Mouse (Mus musculus): Measurements from ENCODE around the gene Cacna1c. TPM values are rescaled to one million over a fixed set of nuclear protein-coding genes. Genes with fewer than 3 reads are reported as not detected.
A peak's percentile ranks its signal among the peaks of the same experiment; 100 is the strongest.

Cacna1c gene
- polyA plus RNA-seq, 1 experiment from 2014 or later, result 31.3 TPM

GRCm38 (mm10) chr6:118968776-118969175 is 227.4 kb downstream of the Cacna1c start:
- Histone ChIP-seq H3K27me3 (ENCODE audit: insufficient read depth, poor library complexity, severe bottlenecking) (no peaks in the 10 kb centered on the region), H3K4me1 (peaks cover 63% of the 10 kb centered on the region), H3K36me3 (no peaks in the 10 kb centered on the region), H3K27ac (no peak overlapping the region), H3K9me3 (no peaks in the 10 kb centered on the region), H3K4me3 (no peak overlapping the region)
- no peak for DNase-seq (ENCODE audit: low spot score)
- WGBS, result 36% methylated on average over 4 of the region's 4 CpGs

GRCm38 (mm10) chr6:118966904-118967303 is 229.3 kb downstream of the Cacna1c start:
- H3K9me3 ChIP-seq, result no peaks in the 10 kb centered on the region
- 68% methylated on average over 4 of the region's 4 CpGs for WGBS
- no peak overlapping the region for H3K27ac ChIP-seq
- H3K4me1 ChIP-seq, result peaks cover 66% of the 10 kb centered on the region
- no peaks in the 10 kb centered on the region for H3K36me3 ChIP-seq
- no peak for DNase-seq (ENCODE audit: low spot score)
- H3K4me3 ChIP-seq, result no peak overlapping the region
- no peaks in the 10 kb centered on the region for H3K27me3 ChIP-seq (ENCODE audit: insufficient read depth, poor library complexity, severe bottlenecking)

GRCm38 (mm10) chr6:118965577-118965976 is 230.6 kb downstream of the Cacna1c start:
- no peaks in the 10 kb centered on the region for H3K27me3 ChIP-seq (ENCODE audit: insufficient read depth, poor library complexity, severe bottlenecking)
- H3K27ac ChIP-seq, result no peak overlapping the region
- 88% methylated on average over 2 of the region's 2 CpGs for WGBS
- H3K4me1 ChIP-seq, result peaks cover 62% of the 10 kb centered on the region
- DNase-seq (ENCODE audit: low spot score), result no peak
- no peaks in the 10 kb centered on the region for H3K36me3 ChIP-seq
- no peaks in the 10 kb centered on the region for H3K9me3 ChIP-seq
- no peak overlapping the region for H3K4me3 ChIP-seq

- DNase-seq (ENCODE audit: low spot score), result no peak
- H3K36me3 ChIP-seq, result no peaks in the 10 kb centered on the region
- no peak overlapping the region for H3K27ac ChIP-seq
- H3K27me3 ChIP-seq (ENCODE audit: insufficient read depth, poor library complexity, severe bottlenecking), result no peaks in the 10 kb centered on the region
- peaks cover 62% of the 10 kb centered on the region for H3K4me1 ChIP-seq
- 84% methylated on average over 6 of the region's 6 CpGs for WGBS
- H3K9me3 ChIP-seq, result no peaks in the 10 kb centered on the region
- H3K4me3 ChIP-seq, result no peak overlapping the region
Measured at GRCm38 (mm10) chr6:118963806-118964205, 232.4 kb downstream of the Cacna1c start.

GRCm38 (mm10) chr6:118963283-118963682 is 232.9 kb downstream of the Cacna1c start:
- H3K9me3 ChIP-seq, result no peaks in the 10 kb centered on the region
- no peaks in the 10 kb centered on the region for H3K27me3 ChIP-seq (ENCODE audit: insufficient read depth, poor library complexity, severe bottlenecking)
- 60% methylated on average over 5 of the region's 5 CpGs for WGBS
- no peak for DNase-seq (ENCODE audit: low spot score)
- no peak overlapping the region for H3K4me3 ChIP-seq
- H3K36me3 ChIP-seq, result no peaks in the 10 kb centered on the region
- H3K4me1 ChIP-seq, result peaks cover 65% of the 10 kb centered on the region
- no peak overlapping the region for H3K27ac ChIP-seq

- H3K9me3 ChIP-seq, result no peaks in the 10 kb centered on the region
- no peaks in the 10 kb centered on the region for H3K36me3 ChIP-seq
- no peak overlapping the region for H3K27ac ChIP-seq
- peaks cover 67% of the 10 kb centered on the region for H3K4me1 ChIP-seq
- H3K27me3 ChIP-seq (ENCODE audit: insufficient read depth, poor library complexity, severe bottlenecking), result no peaks in the 10 kb centered on the region
- WGBS, result 92% methylated on average over 9 of the region's 9 CpGs
- DNase-seq (ENCODE audit: low spot score), result no peak
- no peak overlapping the region for H3K4me3 ChIP-seq
Measured at GRCm38 (mm10) chr6:118958529-118958928, 237.7 kb downstream of the Cacna1c start.

- Histone ChIP-seq H3K4me1 (peaks cover 70% of the 10 kb centered on the region), H3K27ac (no peak overlapping the region), H3K4me3 (no peak overlapping the region), H3K9me3 (no peaks in the 10 kb centered on the region), H3K36me3 (no peaks in the 10 kb centered on the region), H3K27me3 (ENCODE audit: insufficient read depth, poor library complexity, severe bottlenecking) (no peaks in the 10 kb centered on the region)
- no peak for DNase-seq (ENCODE audit: low spot score)
- WGBS, result 82% methylated on average over 4 of the region's 4 CpGs
Measured at GRCm38 (mm10) chr6:118956234-118956633, 240.0 kb downstream of the Cacna1c start.

GRCm38 (mm10) chr6:118955777-118956176 is 240.4 kb downstream of the Cacna1c start:
- no peaks in the 10 kb centered on the region for H3K9me3 ChIP-seq
- H3K4me1 ChIP-seq, result peaks cover 74% of the 10 kb centered on the region
- H3K4me3 ChIP-seq, result no peak overlapping the region
- no peaks in the 10 kb centered on the region for H3K36me3 ChIP-seq
- H3K27me3 ChIP-seq (ENCODE audit: insufficient read depth, poor library complexity, severe bottlenecking), result no peaks in the 10 kb centered on the region
- DNase-seq (ENCODE audit: low spot score), result no peak
- H3K27ac ChIP-seq, result no peak overlapping the region

GRCm38 (mm10) chr6:118954988-118955554 is 241.1 kb downstream of the Cacna1c start:
- no peaks in the 10 kb centered on the region for H3K36me3 ChIP-seq
- no peaks in the 10 kb centered on the region for H3K9me3 ChIP-seq
- no peaks in the 10 kb centered on the region for H3K27me3 ChIP-seq (ENCODE audit: insufficient read depth, poor library complexity, severe bottlenecking)
- H3K27ac ChIP-seq, result no peak overlapping the region
- 81% methylated on average over 7 of the region's 7 CpGs for WGBS
- DNase-seq (ENCODE audit: low spot score), result no peak
- peaks cover 74% of the 10 kb centered on the region for H3K4me1 ChIP-seq
- H3K4me3 ChIP-seq, result no peak overlapping the region

GRCm38 (mm10) chr6:118952377-118952776 is 243.8 kb downstream of the Cacna1c start:
- Histone ChIP-seq H3K4me3 (no peak overlapping the region), H3K9me3 (no peaks in the 10 kb centered on the region), H3K27me3 (ENCODE audit: insufficient read depth, poor library complexity, severe bottlenecking) (no peaks in the 10 kb centered on the region), H3K4me1 (peaks cover 78% of the 10 kb centered on the region), H3K36me3 (no peaks in the 10 kb centered on the region), H3K27ac (no peak overlapping the region)
- WGBS, result 83% methylated on average over 9 of the region's 9 CpGs
- no peak for DNase-seq (ENCODE audit: low spot score)

GRCm38 (mm10) chr6:118950190-118950589 is 246.0 kb downstream of the Cacna1c start:
- 58% methylated on average over 13 of the region's 13 CpGs for WGBS

GRCm38 (mm10) chr6:118947286-118947685 is 248.9 kb downstream of the Cacna1c start:
- Histone ChIP-seq H3K4me1 (peaks cover 74% of the 10 kb centered on the region), H3K27me3 (ENCODE audit: insufficient read depth, poor library complexity, severe bottlenecking) (no peaks in the 10 kb centered on the region)
- WGBS, result 82% methylated on average over 8 of the region's 8 CpGs

More at GRCm38 (mm10) chr6:118950190-118950589, 246.0 kb downstream of the Cacna1c start:
- H3K27ac ChIP-seq, result peak overlapping the region; percentile 52; the same call in 1 of the 2 replicates
- 0 out of 2 replicates have a peak overlapping the region, but pooled peaks have one; percentile 1 for H3K4me3 ChIP-seq
- no peaks in the 10 kb centered on the region for H3K27me3 ChIP-seq (ENCODE audit: insufficient read depth, poor library complexity, severe bottlenecking)
- no peaks in the 10 kb centered on the region for H3K9me3 ChIP-seq
- H3K4me1 ChIP-seq, result peaks cover 82% of the 10 kb centered on the region
- H3K36me3 ChIP-seq, result no peaks in the 10 kb centered on the region
- no peak for DNase-seq (ENCODE audit: low spot score)

GRCm38 (mm10) chr6:118946660-118947059 is 249.6 kb downstream of the Cacna1c start:
- Histone ChIP-seq H3K27me3 (ENCODE audit: insufficient read depth, poor library complexity, severe bottlenecking) (no peaks in the 10 kb centered on the region), H3K4me3 (no peak overlapping the region), H3K9me3 (no peaks in the 10 kb centered on the region), H3K27ac (peak overlapping the region; percentile 22; the same call in 1 of the 2 replicates), H3K36me3 (no peaks in the 10 kb centered on the region), H3K4me1 (peaks cover 80% of the 10 kb centered on the region)
- WGBS, result 69% methylated on average over 6 of the region's 6 CpGs
- DNase-seq (ENCODE audit: low spot score), result no peak

More at GRCm38 (mm10) chr6:118947286-118947685, 248.9 kb downstream of the Cacna1c start:
- Histone ChIP-seq H3K4me3 (no peak overlapping the region), H3K9me3 (no peaks in the 10 kb centered on the region), H3K36me3 (no peaks in the 10 kb centered on the region), H3K27ac (no peak overlapping the region)
- no peak for DNase-seq (ENCODE audit: low spot score)

GRCm38 (mm10) chr6:118944093-118944492 is 252.1 kb downstream of the Cacna1c start:
- DNase-seq (ENCODE audit: low spot score), result no peak
- no peak overlapping the region for H3K4me3 ChIP-seq
- no peaks in the 10 kb centered on the region for H3K9me3 ChIP-seq
- H3K27me3 ChIP-seq (ENCODE audit: insufficient read depth, poor library complexity, severe bottlenecking), result no peaks in the 10 kb centered on the region
- peaks cover 69% of the 10 kb centered on the region for H3K4me1 ChIP-seq
- 84% methylated on average over 4 of the region's 4 CpGs for WGBS
- H3K36me3 ChIP-seq, result no peaks in the 10 kb centered on the region
- no peak overlapping the region for H3K27ac ChIP-seq
